In genomic region chr8:124980828-124981227, GRCm38 (mm10) we compare ENCODE assay signal across 19 mouse cellular contexts. TPM values are rescaled to one million over a fixed set of nuclear protein-coding genes. Genes with fewer than 3 reads are reported as not detected.
DNase-seq lines count a peak whose midpoint lies in the region; ATAC-seq and TF ChIP-seq lines count a peak whose summit lies in the region.
"Had no signal": no experiment of that assay in that cellular context is flagged by ENCODE, and none has a peak within 500 bp of the region (broad histone marks: within the 10 kb centered on the region; RNA-seq: fewer than 3 reads in every experiment).

No protein-coding gene starts in this region.

- TF ChIP-seq CTCF in lung, embryonic 14.5 days (IDR thresholded peaks at IDR 0.05; ENCODE audit: low read depth), result peak; percentile 38; the same call in 1 of the 2 replicates
- TF ChIP-seq CTCF in lung, adult 2 months (IDR thresholded peaks at IDR 0.05; ENCODE audit: insufficient read depth, low read length), result no peak

- H3K9me3 ChIP-seq in lung, embryonic 14.5 days (ENCODE audit: low read depth, low read length), result no peaks in the 10 kb centered on the region
- H3K9me3 ChIP-seq: forebrain, embryonic 13.5 days had no signal

- no peak for TF ChIP-seq POLR2A in lung, adult 2 months (IDR thresholded peaks at IDR 0.05; ENCODE audit: borderline replicate concordance, extremely low read depth, low read depth, low read length)

- no peaks in the 10 kb centered on the region for H3K4me1 ChIP-seq in lung, embryonic 14.5 days (ENCODE audit: insufficient read depth)
- no peaks in the 10 kb centered on the region for H3K4me1 ChIP-seq in lung, adult 2 months (ENCODE audit: control insufficient read depth, insufficient read depth, low read length)
- H3K4me1 ChIP-seq: embryonic facial prominence, embryonic 12.5 days; forebrain, embryonic 13.5 days; hindbrain, embryonic 10.5 days had no signal

- H3K4me2 ChIP-seq in lung, embryonic 14.5 days, result no peak overlapping the region
- H3K4me2 ChIP-seq: embryonic facial prominence, embryonic 12.5 days; forebrain, embryonic 13.5 days had no signal

- no peak overlapping the region for H3K9ac ChIP-seq in lung, embryonic 14.5 days
- H3K9ac ChIP-seq: embryonic facial prominence, embryonic 12.5 days; forebrain, embryonic 13.5 days had no signal

- 80% methylated on average over 8 of the region's 8 CpGs for WGBS in lung, embryonic 14.5 days
- 78% methylated on average over 8 of the region's 8 CpGs for WGBS in lung, adult 2 months

- H3K27ac ChIP-seq in lung, embryonic 14.5 days (ENCODE audit: low read depth), result no peak overlapping the region
- H3K27ac ChIP-seq: embryonic facial prominence, embryonic 12.5 days; forebrain, embryonic 13.5 days; hindbrain, embryonic 10.5 days; hindbrain, postnatal 0 days had no signal

- no peaks in the 10 kb centered on the region for H3K36me3 ChIP-seq in lung, embryonic 14.5 days (ENCODE audit: insufficient read depth)
- H3K36me3 ChIP-seq: embryonic facial prominence, embryonic 12.5 days; hindbrain, embryonic 10.5 days had no signal

- no peaks in the 10 kb centered on the region for H3K27me3 ChIP-seq in lung, embryonic 14.5 days (ENCODE audit: insufficient read depth, low read length)
- H3K27me3 ChIP-seq: embryonic facial prominence, embryonic 12.5 days had no signal

- H3K4me3 ChIP-seq in lung, embryonic 14.5 days (ENCODE audit: low read depth, low read length), result no peak overlapping the region
- no peak overlapping the region for H3K4me3 ChIP-seq in lung, adult 2 months (replicated peaks; ENCODE audit: extremely low read depth, low read depth, low read length)
- H3K4me3 ChIP-seq: embryonic facial prominence, embryonic 12.5 days; erythroblast, embryonic 14.5 days; forebrain, embryonic 13.5 days; hindbrain, embryonic 10.5 days had no signal

- no peak for ATAC-seq in lung, embryonic 14.5 days (ENCODE audit: insufficient read depth)
- ATAC-seq: forebrain, embryonic 13.5 days; hindbrain, postnatal 0 days had no signal

- no peak for DNase-seq in lung, embryonic 14.5 days
- no peak for DNase-seq in lung, adult 2 months
- DNase-seq in ES-CJ7 (ENCODE audit: low read depth, low spot score) (peak; percentile 64), ZHBTc4 (ENCODE audit: low read depth, low spot score) (peak; percentile 83)
- peak; percentile 48 for DNase-seq in testis, postnatal 14 days (ENCODE audit: low spot score)
- no peak for DNase-seq in gastrocnemius, postnatal 10 days
- DNase-seq in frontal cortex, postnatal 36 days (ENCODE audit: low spot score in 2 of 2), result no peak
- DNase-seq: adrenal gland, adult 8-10 months; cerebellum, adult 9-11 months; gastrocnemius, postnatal 25 days; kidney, adult 9 months; lung, adult 18-20 months; lung, postnatal 36 days; retina, postnatal 1 day had no signal

RNA-seq across cellular contexts. Expression of gene Egln1, which starts 31.7 kb away (rescaled TPM):
- 14.4 and 16.2 TPM in 2 replicates for polyA plus RNA-seq in lung, embryonic 14.5 days (2014; fragmentation: Nextera tagmentation; extraction: Ambion mirVana)
- polyA plus RNA-seq in lung, adult 2 months (2012; rRNA removed), result 33.7 and 40.2 TPM in 2 replicates
- total RNA-seq in gastrocnemius, postnatal 10 days (2021), result 10 to 100 TPM; 60.0 to 71.9 TPM

RNA-seq across cellular contexts. Expression of gene Tsnax, which starts 32.0 kb away (rescaled TPM):
- polyA plus RNA-seq in lung, embryonic 14.5 days (2014; fragmentation: Nextera tagmentation; extraction: Ambion mirVana), result 131 and 133 TPM in 2 replicates
- polyA plus RNA-seq in lung, adult 2 months (2012; rRNA removed), result 29.1 and 40.2 TPM in 2 replicates
- 10 to 100 TPM; 74.9 to 76.4 TPM for total RNA-seq in gastrocnemius, postnatal 10 days (2021)

Comparison
In these comparisons a context has a peak if more than half of its experiments do, and no peak if none do; other contexts are left out.
1. DNase-seq: peak in ES-CJ7 (single experiment), ZHBTc4 (single experiment) and testis, postnatal 14 days (single experiment); none in lung, embryonic 14.5 days (single experiment), lung, adult 2 months (single experiment), gastrocnemius, postnatal 10 days (single experiment) and frontal cortex, postnatal 36 days (0 of 2).